Mouse (Mus musculus) c-Kit-positive CD71-negative TER-119-negative erythroid progenitor cells, embryonic 14.5 days (primary cell): ENCODE measurements around the gene Ctf2.

ENCODE experiments used
- DNase-seq: peaks from one replicate; pipeline ENCODE4 v3.0.0-alpha.2; 2013; ENCODE audit warnings: low read depth

The Ctf2 gene

DNA sequence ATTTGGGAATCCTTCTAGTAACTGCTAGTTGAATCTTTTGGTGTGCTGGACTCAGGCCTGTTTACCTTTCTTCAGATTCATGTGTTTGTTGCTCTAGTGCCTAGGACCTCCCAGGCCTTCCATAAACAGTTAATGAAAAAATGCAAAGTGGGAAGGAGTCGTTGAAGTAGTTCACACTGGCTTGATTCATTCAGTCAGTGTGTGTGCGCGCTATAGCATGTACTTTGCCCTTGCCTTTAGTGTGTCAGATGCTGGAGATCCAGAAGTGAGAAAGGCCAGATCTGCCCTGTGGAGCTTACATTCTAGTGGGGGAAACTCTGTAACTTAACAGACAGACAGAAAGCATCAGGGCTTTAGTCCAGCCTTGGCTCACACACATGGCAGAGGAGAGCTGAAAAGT is 28.5 kb upstream of the Ctf2 start:
- no peak for DNase-seq

DNA sequence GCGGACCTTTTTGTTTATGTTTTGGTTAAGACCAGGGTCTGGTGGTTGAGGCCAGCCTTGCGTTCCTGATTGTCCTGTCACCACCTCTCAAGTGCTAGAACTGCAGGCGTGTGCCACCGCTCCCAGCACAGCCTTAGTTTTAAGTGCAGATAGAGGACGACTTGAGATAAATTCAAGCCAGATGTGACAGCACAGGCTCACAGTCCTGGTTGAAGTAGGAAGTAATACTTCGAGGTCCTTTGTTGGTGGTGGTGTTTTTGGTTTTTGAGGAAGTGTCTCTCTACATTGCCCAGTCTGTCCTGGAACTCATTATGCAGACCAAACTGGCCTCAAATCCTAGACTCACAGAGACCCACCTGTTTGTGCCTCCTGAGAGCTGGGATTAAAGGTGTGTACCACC is 27.8 kb upstream of the Ctf2 start:
- no peak for DNase-seq

DNA sequence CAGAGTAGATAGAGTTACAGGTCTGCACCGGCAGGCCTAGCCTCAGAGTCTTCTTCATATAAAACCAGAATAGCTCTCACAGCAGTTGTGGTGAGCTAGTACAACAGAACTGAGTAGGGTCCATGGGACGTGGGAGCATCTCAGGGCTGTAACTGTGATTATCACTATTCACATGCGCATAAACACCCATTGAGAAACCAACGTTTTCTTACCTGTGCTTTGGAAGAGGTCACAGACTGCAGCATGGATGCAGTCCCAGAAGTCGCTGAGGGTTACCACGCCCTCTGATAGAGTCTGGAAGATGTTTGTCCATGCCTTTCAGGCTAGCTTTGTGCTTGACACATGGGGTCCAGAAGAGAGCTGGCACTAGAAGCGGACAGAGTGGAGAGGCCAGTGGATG is 21.8 kb upstream of the Ctf2 start:
- no peak for DNase-seq

DNA sequence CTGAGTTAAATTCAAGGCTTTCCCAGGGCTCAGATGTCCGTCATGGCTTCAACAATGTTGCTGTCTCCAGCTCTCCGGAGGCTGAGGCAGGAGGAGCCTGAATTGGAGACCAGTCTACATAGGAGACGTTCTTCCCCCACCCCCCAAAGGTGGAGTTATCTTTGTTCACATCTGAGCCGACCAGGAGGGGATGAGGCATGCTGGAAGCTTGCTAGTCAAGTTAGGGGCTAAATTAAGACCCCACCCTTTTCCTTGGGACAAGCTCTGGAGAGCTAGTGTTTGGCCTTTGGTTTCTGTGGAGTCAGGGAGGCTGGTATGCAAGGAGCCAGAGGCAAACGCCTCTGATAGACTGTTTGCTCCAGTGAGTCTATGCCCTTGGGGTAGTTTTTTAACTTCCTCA is 21.2 kb upstream of the Ctf2 start:
- no peak for DNase-seq

DNA sequence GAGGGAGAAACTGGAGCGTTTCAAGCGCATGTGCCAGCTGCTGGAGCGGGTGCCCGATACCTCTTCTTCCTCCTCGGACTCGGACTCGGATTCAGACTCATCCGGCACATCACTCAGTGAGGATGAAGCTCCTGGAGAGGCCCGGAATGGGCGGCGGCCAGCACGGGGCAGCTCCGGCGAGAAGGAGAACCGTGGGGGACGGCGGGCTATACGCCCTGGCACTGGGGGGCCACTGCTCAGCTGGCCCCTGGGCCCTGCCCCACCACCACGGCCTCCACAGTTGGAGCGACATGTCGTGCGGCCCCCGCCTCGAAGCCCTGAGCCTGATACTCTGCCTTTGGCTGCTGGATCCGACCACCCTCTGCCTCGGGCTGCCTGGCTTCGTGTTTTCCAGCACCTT is 20.1 kb upstream of the Ctf2 start:
- DNase-seq, result no peak

DNA sequence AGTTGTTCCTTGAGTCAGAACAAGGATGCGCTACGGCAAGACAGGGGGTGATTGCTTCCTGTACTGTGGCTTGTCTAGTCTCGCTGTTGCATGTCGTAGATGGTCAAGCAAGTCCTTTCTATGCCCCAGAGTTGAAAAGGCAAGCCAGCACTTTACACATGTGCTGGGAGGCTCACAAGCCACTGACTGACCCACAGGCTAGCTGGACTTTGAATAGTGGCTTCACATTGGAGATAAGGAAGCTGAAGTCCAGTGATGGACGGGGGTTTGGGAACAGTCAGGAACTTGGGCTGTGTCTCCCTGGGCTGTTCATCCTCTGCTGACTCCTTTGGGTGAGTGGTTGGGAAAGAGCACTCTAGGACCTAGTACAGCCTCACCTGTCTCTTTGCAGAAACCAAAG is 19.7 kb upstream of the Ctf2 start:
- DNase-seq, result no peak

DNA sequence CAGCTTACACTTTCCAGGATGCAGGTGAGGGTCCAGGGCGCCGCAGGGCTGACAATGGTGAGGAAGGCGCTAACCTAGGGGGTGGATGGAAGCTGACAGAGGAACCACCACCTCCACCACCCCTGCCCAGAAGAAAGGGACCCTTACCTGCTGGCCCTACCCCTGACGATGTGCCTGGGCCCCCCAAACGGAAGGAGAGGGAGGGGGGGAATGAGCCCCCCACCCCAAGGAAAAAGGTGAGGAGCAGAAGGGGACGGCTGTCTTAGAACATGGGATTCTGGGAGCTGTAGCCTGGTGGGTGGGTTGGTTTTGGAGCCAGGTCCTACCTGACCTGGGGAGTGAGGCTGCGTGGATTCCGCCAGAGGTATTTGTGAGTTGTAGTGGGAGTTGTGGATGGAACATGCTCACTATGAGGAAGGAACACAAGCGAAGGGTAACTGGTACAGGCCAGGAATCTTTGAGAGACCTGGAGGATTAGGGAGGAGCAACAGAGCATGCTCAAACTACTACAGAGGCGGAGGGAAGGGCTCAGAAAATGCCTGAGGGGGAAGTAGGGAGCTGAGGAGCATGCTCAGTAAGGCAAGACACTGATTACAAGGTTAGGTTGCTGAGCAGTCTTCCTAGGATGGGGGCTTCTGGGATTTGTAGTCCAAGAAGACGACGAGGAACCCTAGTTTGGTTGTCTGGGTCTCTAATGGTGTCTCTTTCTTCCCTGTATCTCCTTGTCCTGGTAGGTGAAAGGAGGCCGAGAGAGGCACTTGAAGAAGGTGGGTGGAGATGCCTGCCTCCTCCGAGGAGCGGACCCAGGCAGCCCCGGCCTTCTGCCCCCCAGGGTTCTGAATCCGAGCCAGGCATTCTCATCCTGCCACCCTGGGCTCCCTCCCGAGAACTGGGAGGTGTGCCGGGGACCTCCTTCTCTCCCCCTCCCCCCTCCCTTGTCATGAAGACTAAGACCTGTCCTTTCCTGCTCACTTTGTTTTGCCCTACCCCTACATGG is 18.5 kb upstream of the Ctf2 start:
- DNase-seq, result no peak

DNA sequence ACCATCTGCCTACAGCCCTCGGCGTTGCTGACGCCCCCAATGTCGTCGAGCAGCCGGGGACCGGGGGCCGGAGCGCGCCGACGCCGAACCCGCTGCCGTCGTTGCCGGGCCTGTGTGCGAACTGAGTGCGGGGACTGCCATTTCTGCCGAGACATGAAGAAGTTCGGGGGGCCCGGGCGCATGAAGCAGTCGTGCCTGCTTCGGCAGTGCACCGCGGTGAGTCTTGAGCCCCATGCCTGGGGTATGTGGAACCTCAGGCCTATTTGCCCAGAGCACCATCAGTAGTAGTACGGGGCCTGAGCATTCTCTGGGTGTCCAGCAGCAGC is 16.2 kb upstream of the Ctf2 start:
- DNase-seq, result no peak

DNA sequence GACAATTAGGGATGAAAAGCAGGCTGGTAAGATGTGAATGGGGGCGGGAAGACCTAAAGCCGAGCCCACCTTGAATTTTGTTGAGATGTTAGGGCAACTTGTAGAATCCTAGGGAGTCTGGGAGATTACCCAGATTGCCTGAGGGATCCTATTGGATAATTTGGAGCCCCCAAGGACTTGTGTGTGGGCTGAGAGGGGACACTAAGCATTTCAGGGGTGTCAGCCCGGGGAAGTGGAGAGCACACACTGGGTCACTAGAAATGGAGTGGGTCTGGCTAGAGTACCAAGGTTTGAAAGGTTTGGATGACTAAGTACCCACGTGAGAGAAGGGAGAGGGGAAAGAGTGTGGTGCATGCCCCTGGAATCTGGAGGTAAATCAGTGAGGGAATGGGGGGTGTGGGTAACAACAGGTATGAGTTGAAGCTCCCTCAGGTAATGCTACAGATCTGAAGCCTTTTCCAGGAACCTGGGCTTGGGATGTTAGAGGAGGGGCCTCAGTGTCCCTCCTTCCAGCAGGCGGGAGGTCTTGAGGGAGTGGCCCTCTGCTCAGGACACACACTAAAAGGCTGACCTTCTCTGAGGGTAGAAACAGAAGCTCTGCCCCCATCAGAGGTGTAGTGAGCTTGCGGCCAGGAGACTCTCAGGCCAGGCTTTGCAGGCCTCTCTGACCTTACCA is 15.7 kb upstream of the Ctf2 start:
- no peak for DNase-seq

DNA sequence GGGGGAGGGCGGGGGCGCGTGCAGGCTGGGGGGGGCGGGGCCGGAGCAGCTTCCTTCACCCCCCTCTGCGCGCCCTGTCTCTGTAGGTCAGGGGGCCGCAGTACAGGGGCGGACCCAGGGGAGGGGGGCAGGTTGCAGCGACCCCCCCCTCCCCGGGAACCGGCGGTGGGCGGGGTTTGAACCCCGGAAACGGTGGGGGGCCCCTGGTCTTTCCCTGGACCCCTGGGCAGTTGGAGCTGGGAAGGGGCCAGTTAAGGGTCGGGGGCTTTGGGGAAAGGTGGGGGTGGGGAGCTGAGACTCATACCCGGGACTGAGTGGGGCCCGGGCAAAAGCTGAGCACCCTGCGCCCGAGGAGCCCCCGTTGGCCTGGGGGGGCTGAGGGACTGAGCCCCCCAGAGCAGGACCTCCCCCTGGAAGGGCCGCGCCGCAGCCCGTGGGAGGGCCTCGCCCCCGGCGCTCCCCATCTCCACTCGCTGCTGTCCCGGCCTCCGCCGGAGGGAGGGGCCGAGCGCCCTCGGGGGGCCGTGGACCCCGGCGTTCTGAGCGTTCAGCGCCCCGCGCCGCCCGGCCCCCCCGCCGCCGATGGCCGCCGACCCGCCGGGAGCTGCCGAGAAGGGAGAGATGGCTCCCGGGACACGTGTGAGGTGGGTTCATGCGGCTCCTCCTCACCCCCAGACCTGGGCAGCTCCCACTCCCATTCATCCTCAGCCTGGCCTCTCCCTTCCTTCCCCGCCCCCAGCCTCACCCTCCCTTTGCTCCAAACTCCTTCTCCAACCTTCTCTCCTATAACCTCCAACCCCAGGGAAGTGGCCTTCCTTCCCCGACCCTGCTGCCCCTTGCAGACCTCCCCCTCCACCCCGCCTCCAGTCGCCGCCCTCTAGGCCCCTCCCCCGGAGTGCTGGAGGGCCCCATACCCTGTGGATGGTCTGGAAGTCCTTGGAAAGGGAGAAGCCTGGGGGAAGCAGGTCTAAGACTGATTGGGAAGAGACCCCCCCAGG is 14.8 kb upstream of the Ctf2 start:
- no peak for DNase-seq

DNA sequence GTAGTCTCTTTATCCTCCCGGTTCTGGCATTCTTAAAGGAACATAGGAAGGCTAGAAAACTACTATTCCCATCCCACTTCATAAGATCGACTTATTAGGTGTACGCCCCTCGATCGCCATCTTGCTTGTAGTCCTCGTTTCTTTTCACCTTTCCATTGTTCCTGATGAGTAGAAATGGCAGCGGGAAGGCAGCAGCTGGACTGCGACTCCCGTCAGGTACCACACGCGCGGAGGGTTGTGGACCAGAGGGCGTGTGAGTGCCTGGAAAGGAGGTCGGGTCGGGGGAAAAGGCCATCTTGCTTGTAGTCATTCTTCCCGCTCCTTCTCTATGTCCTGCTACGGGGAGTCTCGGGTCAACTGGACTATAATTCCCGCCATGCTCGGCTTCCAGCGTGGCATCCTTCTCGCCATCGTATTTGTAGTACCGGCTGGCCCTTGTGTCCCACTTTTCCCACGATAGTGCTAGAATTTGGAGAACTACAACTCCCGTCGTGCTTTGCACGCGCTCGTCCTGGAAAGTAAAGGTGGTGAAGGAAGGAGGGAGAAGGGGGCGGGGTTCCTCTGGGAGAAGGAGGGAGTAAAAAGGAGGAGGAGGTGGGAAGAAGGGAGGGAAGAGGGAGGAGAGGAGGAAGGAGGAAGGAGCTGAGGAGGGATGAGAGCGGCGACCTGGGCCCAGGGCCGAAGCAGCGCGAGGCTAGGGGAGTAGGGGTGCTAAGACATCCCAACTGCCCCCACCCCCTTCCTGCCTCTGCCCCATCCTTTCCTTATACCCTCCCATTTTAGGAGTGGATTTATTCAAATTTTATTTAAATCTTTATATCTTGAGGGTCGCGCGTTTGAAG is 13.9 kb upstream of the Ctf2 start:
- DNase-seq, result peak; percentile 74

DNA sequence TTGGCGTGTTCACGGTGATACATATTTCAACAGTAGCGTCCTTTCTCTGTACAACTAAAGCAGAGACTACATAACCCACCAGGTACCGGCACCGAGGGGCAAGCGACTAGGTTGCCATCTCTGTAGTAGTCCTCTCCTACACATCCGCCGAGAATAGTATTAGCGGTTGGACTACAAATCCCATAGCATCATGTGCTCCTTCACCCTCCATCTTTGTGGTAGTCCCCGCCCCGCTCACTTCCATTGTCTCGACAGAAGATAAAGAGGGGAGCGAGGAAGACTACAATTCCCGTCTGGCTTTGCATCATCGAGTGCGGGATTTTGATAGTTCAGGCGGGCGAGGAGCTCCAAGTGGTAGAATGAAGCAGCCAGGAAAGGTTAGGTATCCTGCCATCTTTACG is 13.3 kb upstream of the Ctf2 start:
- peak; percentile 90 for DNase-seq

DNA sequence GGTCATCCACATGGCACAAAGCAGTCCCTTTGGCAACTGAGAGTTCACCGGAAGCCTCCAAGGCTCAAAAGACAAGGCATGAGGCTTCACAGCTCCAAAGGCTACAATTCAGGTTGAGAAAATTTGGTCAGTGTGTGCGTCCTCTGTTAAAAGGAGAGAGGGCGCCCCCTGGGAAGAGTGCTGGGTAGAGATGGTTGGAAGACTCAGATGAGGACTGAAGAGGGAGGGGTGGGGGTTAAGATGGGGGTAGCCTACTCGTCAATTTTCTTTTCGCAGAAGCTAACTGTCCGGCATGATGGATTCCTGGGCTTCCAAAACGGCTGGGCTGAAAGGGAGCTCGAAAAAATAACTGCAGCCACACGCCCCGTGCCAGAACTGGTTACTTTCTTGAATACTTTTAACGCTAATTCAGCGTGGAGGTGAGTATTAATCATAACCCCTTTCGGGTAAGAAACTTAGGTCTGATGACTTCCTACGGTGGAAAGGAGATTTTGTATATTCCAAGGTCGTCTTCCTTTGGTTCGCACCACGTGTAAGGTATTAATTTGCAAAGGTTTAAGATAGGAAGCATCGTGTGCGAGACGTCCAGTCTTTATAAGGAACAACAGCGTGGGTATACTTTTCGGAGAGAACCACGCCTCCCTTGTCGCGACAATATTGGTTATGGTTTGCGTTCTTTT is 12.5 kb upstream of the Ctf2 start, which contains the start of gene Fbxl19:
Gene Fbxl19, plus strand, starts transcription at position 178 of the 680 bp plus-strand sequence.
- peak; percentile 81 for DNase-seq

DNA sequence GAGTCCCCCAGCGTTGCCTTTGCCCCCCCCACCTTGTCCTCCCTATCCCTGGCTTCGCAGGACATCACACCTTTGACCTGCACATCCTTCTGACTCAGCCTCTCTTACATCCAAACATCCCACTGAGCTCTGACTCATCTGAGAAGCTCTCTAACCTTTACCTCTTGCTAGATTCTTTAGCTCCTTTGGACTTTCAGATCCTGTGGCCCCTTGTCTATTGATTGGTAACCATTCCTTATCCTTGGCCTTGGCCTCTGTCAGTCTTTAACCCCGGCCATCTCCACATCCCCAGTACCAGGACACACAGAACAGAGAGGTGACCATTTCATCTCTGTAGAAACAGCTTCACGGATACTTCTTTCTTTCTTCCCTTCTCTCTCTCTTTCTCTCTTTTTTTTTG is 1.8 kb downstream of the Ctf2 start:
- DNase-seq, result no peak

DNA sequence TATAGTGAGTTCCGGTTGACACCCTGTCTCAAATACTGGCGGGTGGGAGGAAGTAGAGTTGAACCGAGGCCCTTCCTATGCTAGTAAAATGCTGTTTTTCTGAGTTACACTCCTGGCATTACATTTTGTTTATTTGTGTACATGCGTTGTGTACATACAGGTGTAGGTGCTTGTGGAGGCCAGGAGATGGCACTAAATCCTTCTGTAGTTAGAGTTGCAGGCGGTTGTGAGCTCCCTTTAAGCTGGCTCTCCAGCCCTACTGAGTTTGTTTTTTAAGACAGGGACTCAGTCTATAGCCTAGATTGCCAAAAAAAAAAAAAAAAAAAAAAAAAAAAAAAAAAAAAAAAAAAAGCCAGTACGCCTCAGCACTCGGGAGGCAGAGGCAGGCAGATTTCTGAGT is 4.1 kb downstream of the Ctf2 start:
- DNase-seq, result no peak

DNA sequence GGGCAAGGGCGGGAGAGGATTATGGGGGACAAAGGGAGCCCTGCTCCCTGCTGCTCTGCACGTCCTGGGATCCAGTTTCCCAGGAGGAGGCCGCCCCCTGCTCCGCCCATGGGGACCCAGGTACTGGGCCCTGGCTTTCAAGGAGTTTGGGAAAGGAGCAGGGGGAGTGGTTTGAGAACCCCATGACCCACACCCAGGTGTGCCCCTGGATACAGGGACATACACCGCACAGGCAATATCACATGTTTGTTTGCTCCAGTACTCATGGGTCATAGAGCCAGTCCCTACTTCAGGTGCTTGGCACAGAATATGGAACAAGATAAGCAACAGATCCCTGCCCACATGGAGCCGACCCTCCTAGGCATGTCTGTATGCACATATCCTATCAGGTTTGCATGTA is 6.0 kb downstream of the Ctf2 start:
- no peak for DNase-seq

DNA sequence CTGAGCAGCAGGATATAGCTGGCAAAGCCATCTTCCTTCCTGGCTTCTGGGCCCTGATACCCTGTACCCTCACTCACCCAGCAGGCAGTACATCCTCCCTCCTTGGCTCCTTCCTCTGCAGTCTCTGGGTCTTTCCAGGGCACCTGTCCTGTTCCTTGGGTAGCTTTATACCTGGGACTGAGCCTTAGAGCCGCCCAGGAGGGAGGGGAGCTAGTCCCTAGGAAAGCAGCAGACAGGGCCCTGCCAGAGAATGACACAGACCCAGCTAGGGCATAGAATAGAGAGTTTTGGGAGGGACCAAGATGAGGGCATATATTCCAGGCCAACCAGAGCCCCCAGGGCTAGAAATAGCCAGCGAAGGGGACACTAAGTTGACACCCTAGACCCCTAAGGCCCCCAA is 6.5 kb downstream of the Ctf2 start:
- DNase-seq, result no peak

DNA sequence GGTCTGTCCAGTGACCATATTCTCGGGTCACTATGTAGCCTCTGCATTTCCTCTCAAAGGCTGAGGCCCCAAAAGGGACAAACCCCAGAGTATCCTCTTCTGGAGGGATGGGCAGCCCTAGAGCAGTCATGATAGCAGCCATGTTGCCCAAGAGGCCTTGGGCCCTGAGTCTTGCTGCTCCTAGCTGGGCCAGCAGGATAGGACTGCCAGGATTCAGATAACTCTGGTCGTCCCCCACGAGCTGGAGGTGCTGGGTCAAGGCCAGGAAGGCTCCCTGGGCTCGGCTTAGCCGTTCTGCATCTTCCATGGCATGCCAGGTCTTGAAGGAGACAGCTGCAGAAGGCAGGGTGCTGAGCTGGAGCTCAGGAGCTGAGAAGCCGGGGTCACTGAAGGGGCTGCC is 12.7 kb downstream of the Ctf2 start:
- no peak for DNase-seq

DNA sequence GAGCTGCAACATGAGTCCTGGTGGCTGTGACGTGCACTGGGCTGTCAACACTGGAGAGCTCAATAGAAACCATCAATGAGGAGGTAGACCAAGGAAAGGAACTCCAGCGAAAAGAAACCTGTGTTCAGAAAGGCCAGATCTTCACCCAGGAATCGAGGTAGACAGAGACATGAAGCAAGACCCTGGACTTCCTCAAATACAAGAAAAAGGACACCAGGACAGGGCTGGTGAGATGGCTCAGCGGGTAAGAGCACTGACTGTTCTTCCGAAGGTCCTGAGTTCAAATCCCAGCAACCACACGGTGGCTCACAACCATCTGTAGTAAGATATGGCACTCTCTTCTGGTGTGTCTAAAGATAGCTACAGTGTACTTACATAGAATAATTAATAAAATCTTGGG is 13.6 kb downstream of the Ctf2 start:
- no peak for DNase-seq

DNA sequence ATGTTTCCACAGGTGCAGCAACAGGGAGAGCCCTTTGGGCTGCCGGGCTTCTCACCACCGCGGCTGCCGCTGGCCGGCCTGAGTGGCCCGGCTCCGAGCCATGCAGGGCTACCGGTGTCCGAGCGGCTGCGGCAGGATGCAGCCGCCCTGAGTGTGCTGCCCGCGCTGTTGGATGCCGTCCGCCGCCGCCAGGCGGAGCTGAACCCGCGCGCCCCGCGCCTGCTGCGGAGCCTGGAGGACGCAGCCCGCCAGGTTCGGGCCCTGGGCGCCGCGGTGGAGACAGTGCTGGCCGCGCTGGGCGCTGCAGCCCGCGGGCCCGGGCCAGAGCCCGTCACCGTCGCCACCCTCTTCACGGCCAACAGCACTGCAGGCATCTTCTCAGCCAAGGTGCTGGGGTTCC is 15.0 kb downstream of the Ctf2 start:
- no peak for DNase-seq

DNA sequence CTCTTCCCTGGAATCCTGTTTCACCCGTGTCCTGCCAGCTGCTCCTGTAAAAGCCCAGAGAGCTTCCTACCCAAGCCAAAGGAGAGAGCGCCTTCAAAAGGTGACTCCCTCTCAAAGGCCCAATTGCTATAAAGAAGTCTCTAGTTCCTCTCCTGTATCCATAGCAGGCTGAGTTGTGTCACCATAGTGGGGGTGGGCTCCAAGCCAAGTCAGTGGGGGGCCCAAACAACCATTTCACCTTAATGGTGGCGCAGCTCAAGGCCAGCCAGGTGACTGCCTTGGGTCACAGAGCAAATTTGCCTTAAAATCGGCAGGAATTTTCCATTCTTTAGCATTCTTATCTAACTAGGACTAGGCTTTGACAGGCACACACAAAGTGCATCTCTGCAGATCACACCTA is 17.1 kb downstream of the Ctf2 start:
- no peak for DNase-seq
